Mouse (Mus musculus) Muller cell, postnatal 12 days (primary cell): ENCODE data around the gene Dpp6.
A peak's percentile ranks its signal among the peaks of the same experiment; 100 is the strongest.

ENCODE experiments used
- DNase-seq: peaks from one replicate; pipeline ENCODE4 v3.0.0-alpha.2; 2015; ENCODE audit errors: inconsistent ontology term

Gene Dpp6

GRCm38 (mm10) chr5:26816975-26817941 lies at the start of gene Dpp6:
Gene Dpp6 (plus strand): TSS chr5:26817203.
- DNase-seq, result peak; percentile 30

DNA sequence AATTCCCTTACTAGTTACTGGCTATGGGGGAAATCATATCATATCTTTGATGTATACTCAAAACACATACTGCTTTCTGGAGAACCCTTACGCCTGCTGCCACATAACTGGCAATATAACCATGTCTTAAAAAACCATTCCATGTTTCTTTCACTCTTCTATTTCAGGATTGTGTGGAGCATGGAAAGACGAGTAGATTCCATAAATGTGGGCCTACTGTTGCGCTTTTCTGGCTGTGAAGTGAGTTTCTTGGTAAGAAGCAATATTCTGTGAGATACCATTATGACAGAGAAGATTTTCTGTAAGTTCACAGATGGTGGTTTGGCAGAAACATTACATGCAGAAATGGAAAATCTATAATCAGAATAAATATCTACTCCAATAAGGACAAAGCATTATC lies 33.0 kb upstream of the Dpp6 start:
- DNase-seq, result no peak

DNA sequence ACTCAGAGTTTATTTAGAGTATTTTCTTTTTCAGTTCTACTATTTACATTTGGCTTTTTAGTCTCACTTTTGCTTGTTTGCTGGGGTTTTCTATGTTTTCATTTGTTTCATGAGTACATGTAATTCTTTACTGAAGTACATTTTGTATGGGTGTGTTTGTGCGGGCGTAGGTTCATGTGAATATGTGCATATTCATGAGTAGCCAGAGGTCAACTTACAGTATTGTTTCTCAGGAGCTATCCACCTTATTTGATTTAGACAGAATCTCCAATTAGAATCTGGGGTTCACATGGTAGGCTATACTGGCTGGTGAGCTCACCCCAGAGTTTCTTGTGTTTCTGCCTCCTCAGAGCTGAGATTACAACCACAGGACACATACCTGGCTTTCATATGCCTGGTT lies 21.5 kb upstream of the Dpp6 start:
- no peak for DNase-seq

DNA sequence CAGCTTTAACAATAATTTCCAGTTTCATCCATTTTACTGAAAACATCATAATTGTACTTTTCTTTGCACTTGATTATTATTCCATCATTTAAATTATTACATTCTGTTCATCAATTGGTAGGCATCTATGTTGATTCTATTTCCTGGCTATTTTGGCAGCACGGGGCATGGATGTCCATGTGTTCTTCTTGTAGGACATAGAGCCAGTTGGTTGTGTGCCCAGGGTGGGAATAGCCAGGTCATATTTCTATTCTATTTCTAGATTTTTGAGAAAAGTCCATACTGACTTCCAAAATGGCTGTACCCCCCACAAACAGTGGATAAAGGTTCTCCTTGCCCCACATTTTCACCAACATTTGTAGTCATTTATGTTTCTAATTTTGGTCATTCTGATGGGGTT lies 19.0 kb downstream of the Dpp6 start:
- DNase-seq, result no peak

DNA sequence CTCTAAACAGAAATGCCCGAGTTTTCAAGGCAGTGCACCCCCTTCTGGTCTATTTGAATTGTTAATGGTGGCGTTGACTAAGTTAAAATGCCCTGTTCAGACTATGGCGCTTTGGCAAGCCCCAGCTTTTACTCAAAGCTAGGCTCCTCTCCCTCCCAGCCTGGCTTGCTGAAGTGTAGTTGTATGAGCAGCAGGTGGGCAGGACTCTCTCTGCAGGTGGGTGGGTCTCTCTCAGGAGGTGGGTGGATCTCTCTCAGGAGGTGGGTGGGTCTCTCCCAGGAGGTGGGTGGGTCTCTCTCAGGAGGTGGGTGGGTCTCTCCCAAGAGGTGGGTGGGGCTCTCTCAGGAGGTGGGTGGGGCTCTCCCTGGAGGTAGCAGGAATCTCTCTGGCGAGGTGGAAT lies 24.1 kb downstream of the Dpp6 start:
- DNase-seq, result no peak

DNA sequence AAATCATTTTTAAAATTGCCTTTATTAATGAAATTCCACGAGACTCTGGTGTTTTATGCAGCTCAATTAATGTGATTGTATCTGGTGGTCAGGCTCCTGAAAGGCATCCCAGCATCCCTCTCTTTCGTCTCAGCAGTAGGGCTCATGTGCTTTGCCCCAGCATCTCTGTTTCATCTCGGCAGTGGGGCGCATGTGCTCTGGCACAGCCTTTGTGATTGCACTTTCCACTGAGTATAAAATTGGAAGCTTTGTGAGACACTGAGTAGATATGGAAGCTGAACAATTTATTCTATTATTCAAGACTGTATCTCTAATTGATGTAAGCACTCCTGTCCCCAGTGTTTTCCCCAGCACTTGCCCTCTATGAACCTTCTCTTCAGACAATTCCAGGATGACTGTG lies 37.7 kb downstream of the Dpp6 start:
- no peak for DNase-seq

GRCm38 (mm10) chr5:26875449-26875848 lies 58.4 kb downstream of the Dpp6 start:
- no peak for DNase-seq

DNA sequence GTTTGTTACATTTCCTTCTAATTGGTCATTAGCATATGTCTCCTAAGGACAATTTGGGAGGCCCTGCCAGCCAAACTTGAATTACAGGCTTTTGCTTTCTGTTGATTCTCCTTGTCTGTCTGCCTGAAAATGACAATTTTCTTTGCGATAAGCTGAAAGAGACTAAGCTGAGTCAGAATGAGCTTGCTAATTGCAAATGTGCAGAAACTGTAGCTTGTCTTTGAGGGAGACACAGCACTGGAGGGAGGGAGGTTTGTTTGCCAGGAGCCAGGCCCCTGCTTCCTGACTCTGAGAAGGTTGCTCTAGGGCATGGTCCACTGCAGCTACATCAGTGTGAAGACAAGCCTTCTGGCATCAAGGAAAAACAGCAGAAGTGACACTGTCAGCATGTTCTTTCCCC lies 70.5 kb downstream of the Dpp6 start:
- no peak for DNase-seq

GRCm38 (mm10) chr5:26888080-26888479 lies 71.1 kb downstream of the Dpp6 start:
- no peak for DNase-seq

- DNase-seq, result peak; percentile 4
These were observed 77.3 kb downstream of the Dpp6 start for GRCm38 (mm10) chr5:26894346-26894745.

GRCm38 (mm10) chr5:26903786-26904185 lies 86.8 kb downstream of the Dpp6 start:
- peak; percentile 69 for DNase-seq

DNA sequence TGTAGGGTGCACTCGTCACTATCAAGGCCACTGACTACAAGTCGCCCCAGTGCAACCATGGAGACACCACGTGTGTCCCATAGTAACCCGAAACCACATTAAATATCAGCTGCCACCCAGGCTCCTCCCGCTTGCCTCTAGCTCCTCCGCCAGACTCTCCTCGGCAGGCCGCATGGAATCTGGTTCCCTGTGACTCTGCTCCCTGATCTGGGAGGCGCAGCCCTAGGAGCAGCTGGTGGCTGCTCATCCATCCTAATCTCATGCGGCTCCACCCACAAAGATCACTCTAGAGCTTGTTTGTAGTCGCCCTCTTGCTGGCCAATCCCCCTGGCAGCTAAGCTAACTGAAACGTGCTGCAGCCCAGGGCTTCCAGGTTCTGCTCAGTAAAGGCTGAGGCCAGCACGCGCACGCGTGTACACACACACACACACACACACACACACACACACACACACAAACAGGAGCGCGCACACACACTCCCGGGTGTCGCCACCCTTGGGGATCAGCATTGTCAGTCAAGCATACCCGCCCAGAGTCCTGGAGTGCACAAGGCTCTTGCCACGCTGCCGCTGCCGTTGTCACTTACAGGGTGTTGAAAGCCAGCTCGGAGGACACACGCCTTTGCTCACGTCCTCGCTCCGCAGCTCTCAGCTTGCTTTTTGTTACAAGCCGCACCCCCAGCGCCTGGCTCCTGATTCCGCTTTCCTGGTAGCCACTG lies 87.5 kb downstream of the Dpp6 start:
- DNase-seq, result no peak

- no peak for DNase-seq
These were observed 90.1 kb downstream of the Dpp6 start for GRCm38 (mm10) chr5:26907151-26907550.

GRCm38 (mm10) chr5:26908612-26909011 lies 91.6 kb downstream of the Dpp6 start:
- no peak for DNase-seq

DNA sequence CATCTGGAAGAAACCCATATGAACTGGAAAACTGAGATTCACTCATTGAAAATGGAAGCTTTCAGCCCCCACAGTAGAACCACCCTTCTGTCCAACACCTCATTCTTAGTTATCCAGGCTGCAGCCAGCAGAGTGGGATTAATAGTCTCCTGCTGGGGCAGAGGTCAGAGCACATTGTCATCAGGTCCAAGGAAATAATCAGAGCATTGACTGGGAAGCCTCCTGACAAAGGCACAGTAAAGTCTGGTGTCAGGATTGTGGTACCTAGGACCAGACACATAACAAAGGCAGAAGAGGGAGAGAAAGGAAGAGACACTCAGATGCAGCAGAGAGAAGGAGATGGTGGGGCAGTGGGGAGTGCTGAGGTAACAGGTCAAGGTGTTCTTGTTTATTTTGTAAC lies 93.3 kb downstream of the Dpp6 start:
- DNase-seq, result no peak

- no peak for DNase-seq
These were observed 95.0 kb downstream of the Dpp6 start for GRCm38 (mm10) chr5:26911965-26912364.

GRCm38 (mm10) chr5:26918763-26919162 lies 101.8 kb downstream of the Dpp6 start:
- DNase-seq, result no peak

GRCm38 (mm10) chr5:26924552-26924951 lies 107.5 kb downstream of the Dpp6 start:
- no peak for DNase-seq

- DNase-seq, result peak; percentile 26
These were observed 115.6 kb downstream of the Dpp6 start for GRCm38 (mm10) chr5:26932413-26933122.

GRCm38 (mm10) chr5:26934911-26935310 lies 117.9 kb downstream of the Dpp6 start:
- DNase-seq, result no peak

- no peak for DNase-seq
These were observed 124.5 kb downstream of the Dpp6 start for GRCm38 (mm10) chr5:26941471-26941870.
